Mouse (Mus musculus) ES-E14 (cell line): ENCODE data around the gene Swsap1. TPM values are rescaled to one million over a fixed set of nuclear protein-coding genes. Genes with fewer than 3 reads are reported as not detected.

Experiments
- DNase-seq: peaks from one replicate; pipeline ENCODE4 v3.0.0-alpha.2; 2013; ENCODE audit warnings: low read depth, low spot score
- H3K27ac ChIP-seq: 2 replicates; pipeline ENCODE4 v1.5.1; 2012; ENCODE audit warnings: low read depth, mild to moderate bottlenecking, low read length, moderate library complexity, mixed read lengths; ENCODE audit not compliant: poor library complexity, insufficient read depth, severe bottlenecking
- H3K36me3 ChIP-seq: 2 replicates; pipeline ENCODE4 v1.6.1; 2012; ENCODE audit warnings: mild to moderate bottlenecking, low read length, moderate library complexity, mixed read lengths; ENCODE audit not compliant: control insufficient read depth, poor library complexity, insufficient read depth, severe bottlenecking
- H3K4me1 ChIP-seq, 2 experiments: fragments of 150-350 bp in 1 of 2; sonication (generic) in 1 of 2; 2 replicates each; pipeline ENCODE4 v1.6.1; 2012; ENCODE audit warnings: low read length in 2 of 2, mild to moderate bottlenecking in 1 of 2, mixed read lengths in 1 of 2; ENCODE audit not compliant: control insufficient read depth in 2 of 2, insufficient read depth in 2 of 2, poor library complexity in 1 of 2
- H3K4me3 ChIP-seq, 2 experiments: fragments of 150-350 bp in 1 of 2; sonication (generic) in 1 of 2; 2 replicates each; pipeline ENCODE4 v1.5.1; 2012; ENCODE audit warnings: low read length in 2 of 2, low read depth in 1 of 2, mild to moderate bottlenecking in 1 of 2, mixed read lengths in 1 of 2; ENCODE audit not compliant: insufficient read depth in 1 of 2, poor library complexity in 1 of 2, severe bottlenecking in 1 of 2
- H3K9ac ChIP-seq: 2 replicates; pipeline ENCODE4 v1.6.1; 2012; ENCODE audit warnings: low read depth, mild to moderate bottlenecking, low read length, mixed read lengths; ENCODE audit not compliant: poor library complexity, insufficient read depth, severe bottlenecking
- H3K9me3 ChIP-seq: fragments of 150-350 bp; sonication (generic); 2 replicates; pipeline ENCODE4 v1.6.1; 2012; ENCODE audit warnings: low read depth, mild to moderate bottlenecking, low read length; ENCODE audit not compliant: control insufficient read depth, insufficient read depth
- CHD2 ChIP-seq: IDR thresholded peaks from 2 replicates; pipeline ENCODE4 v1.6.1; 2014; ENCODE audit warnings: mild to moderate bottlenecking, low read depth, low read length, inconsistent platforms
- ZNF384 ChIP-seq: IDR thresholded peaks from 2 replicates; pipeline ENCODE4 v1.6.1; 2012; ENCODE audit warnings: low read depth, low read length, inconsistent platforms
- in situ Hi-C, 2 experiments: fragments of 600-800 bp; cut with MboI; formaldehyde crosslinking; loops; one replicate each; pipeline ENCODE4 v1.15.1; 2025; ENCODE audit warnings: low sequenced_read_pairs in 2 of 2, inconsistent platforms in 1 of 2; ENCODE audit not compliant: unreplicated experiment in 2 of 2
- total RNA-seq: library from RNA; depleted of rRNA; stranded (reverse); fragments of 300-350 nt; gene quantifications from 2 replicates; pipeline ENCODE4 v1.2.3, GENCODE M21; 2012; rRNA removed

The Swsap1 gene
- total RNA-seq, 1 experiment, result 10.8 TPM

DNA sequence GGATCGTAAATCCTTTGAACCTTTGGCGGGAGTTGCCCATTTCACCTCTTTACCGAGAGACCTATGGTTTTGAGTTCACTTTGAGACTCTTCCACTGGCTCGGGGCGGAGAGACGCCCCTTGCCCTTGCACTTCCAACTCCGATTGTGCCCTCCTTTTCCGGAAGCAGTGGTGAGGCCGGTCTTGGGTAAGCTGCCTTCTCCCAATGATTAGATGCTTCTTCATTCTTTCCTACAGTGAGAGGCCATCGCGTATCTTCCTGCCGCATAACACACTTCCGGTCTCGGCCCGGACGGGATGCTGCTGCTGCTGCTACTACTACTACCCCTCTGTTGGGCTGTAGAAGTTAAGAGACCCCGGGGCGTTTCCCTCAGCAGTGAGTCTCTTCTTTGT lies 47.6 kb downstream of the Swsap1 start:
- TF ChIP-seq ZNF384 (no peak), CHD2 (peak; percentile 24; the same call in 1 of the 2 replicates)
- peak overlapping the region; percentile 76 to 87 for H3K4me3 ChIP-seq
- H3K9me3 ChIP-seq, result no peaks in the 10 kb centered on the region
- in situ Hi-C loops, result no loop called here
- peaks cover 45% of the 10 kb centered on the region for H3K36me3 ChIP-seq
- no peak for DNase-seq
- peak overlapping the region; percentile 75 for H3K27ac ChIP-seq
- peak overlapping the region; percentile 84 for H3K9ac ChIP-seq
- peaks cover 0 to 13% of the 10 kb centered on the region in 2 experiments; a peak in 2 of 4 replicates for H3K4me1 ChIP-seq

DNA sequence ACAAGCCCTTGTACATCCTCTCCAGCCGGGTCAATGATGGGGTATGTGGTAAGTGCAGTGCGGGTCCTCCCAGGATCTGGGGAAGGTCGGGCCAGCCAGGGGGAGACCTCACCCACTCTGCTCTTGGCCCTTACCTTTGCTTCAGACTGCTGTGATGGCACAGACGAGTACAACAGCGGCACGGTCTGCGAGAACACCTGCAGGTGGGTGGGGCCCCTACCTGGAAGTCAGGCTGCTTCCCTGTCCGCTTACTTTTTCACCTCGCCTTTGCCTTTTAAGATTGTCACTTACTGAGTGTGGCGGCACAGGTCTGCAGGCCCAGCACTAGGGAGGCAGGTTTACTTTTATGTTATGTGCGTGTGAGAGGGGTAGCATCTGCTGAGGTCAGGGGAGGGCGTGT lies 49.0 kb downstream of the Swsap1 start:
- Histone ChIP-seq H3K4me1 (peaks cover 0 to 13% of the 10 kb centered on the region in 2 experiments; a peak in 2 of 4 replicates), H3K36me3 (peaks cover 55% of the 10 kb centered on the region), H3K9me3 (no peaks in the 10 kb centered on the region), H3K4me3 (no peak overlapping the region), H3K9ac (no peak overlapping the region), H3K27ac (no peak overlapping the region)
- DNase-seq, result no peak
- in situ Hi-C loops, result no loop called here
- no peak for TF ChIP-seq ZNF384

Other genes starting within 250 kb of the Swsap1 start
- gene Ldlr, start 232.3 kb upstream of the Swsap1 start, total RNA-seq, result 95.7 and 184 TPM in 2 replicates
- 127 and 169 TPM in 2 replicates for gene Spc24, start 195.5 kb upstream of the Swsap1 start, total RNA-seq
- gene Kank2, start 157.0 kb upstream of the Swsap1 start, total RNA-seq, result 32.6 and 51.6 TPM in 2 replicates
- gene Angptl8, start 120.2 kb upstream of the Swsap1 start, total RNA-seq, result 0.48 TPM in 1 of 2 replicates, not detected in the other
- gene Dock6, start 103.1 kb upstream of the Swsap1 start, total RNA-seq, result 45.4 and 144 TPM in 2 replicates
- 4.4 and 9.5 TPM in 2 replicates for gene Rab3d, start 37.6 kb upstream of the Swsap1 start, total RNA-seq
- 1.8 and 1.9 TPM in 2 replicates for gene Ccdc159, start 28.3 kb upstream of the Swsap1 start, total RNA-seq
- 38.1 and 75.3 TPM in 2 replicates for gene Tmem205, start 28.2 kb upstream of the Swsap1 start, total RNA-seq
- gene Plppr2, start 18.7 kb upstream of the Swsap1 start, total RNA-seq, result 2.0 and 2.6 TPM in 2 replicates
- gene Epor, start 7.8 kb downstream of the Swsap1 start, total RNA-seq, result 1.7 and 3.9 TPM in 2 replicates
- gene Rgl3, start 33.7 kb downstream of the Swsap1 start, total RNA-seq, result 0.27 and 0.37 TPM in 2 replicates
- gene Ccdc151, start 46.9 kb downstream of the Swsap1 start, total RNA-seq, result 1.4 and 2.5 TPM in 2 replicates
- gene Prkcsh, start 47.1 kb downstream of the Swsap1 start, total RNA-seq, result 234 and 379 TPM in 2 replicates
- gene Elavl3, start 96.3 kb downstream of the Swsap1 start, total RNA-seq, result 2.6 and 5.0 TPM in 2 replicates
- gene Gm49318, start 115.5 kb downstream of the Swsap1 start, total RNA-seq, result not detected in 2 replicates
- gene Zfp653, start 115.6 kb downstream of the Swsap1 start, total RNA-seq, result 10.9 and 14.3 TPM in 2 replicates
- gene Ecsit, start 129.7 kb downstream of the Swsap1 start, total RNA-seq, result 37.5 and 38.2 TPM in 2 replicates
- 14.0 and 25.6 TPM in 2 replicates for gene Cnn1, start 143.5 kb downstream of the Swsap1 start, total RNA-seq
- 72.0 and 85.3 TPM in 2 replicates for gene Elof1, start 161.4 kb downstream of the Swsap1 start, total RNA-seq
- gene Acp5, start 180.0 kb downstream of the Swsap1 start, total RNA-seq, result 14.6 and 17.3 TPM in 2 replicates
- 27.3 and 34.7 TPM in 2 replicates for gene Pigyl, start 201.1 kb downstream of the Swsap1 start, total RNA-seq
- gene Zfp872, start 232.3 kb downstream of the Swsap1 start, total RNA-seq, result 0.22 TPM in 1 of 2 replicates, not detected in the other